Mouse (Mus musculus) kidney, adult 2 months (tissue): ENCODE data around the gene Stard3nl. TPM values are rescaled to one million over a fixed set of nuclear protein-coding genes. Genes with fewer than 3 reads are reported as not detected.
A peak's percentile ranks its signal among the peaks of the same experiment; 100 is the strongest.

Experiments
- DNase-seq: peaks from one replicate; pipeline ENCODE4 v3.0.0; 2021
- H3K27ac ChIP-seq: fragments of 200-500 bp; 2 replicates; pipeline ENCODE4 v1.5.1; 2012; ENCODE audit warnings: low read depth, low read length, control low read depth, inconsistent platforms; ENCODE audit not compliant: insufficient read depth
- H3K27me3 ChIP-seq: fragments of 200-500 bp; replicated peaks from 2 replicates; pipeline ENCODE4 v1.6.1; 2012; ENCODE audit warnings: mild to moderate bottlenecking, moderate library complexity, low read length, inconsistent platforms; ENCODE audit not compliant: control insufficient read depth, insufficient read depth
- H3K36me3 ChIP-seq: fragments of 200-500 bp; 2 replicates; pipeline ENCODE4 v1.6.1; 2012; ENCODE audit warnings: mild to moderate bottlenecking, moderate library complexity, low read length, inconsistent platforms; ENCODE audit not compliant: control insufficient read depth, insufficient read depth
- H3K4me1 ChIP-seq: fragments of 200-500 bp; 2 replicates; pipeline ENCODE4 v1.6.1; 2011; ENCODE audit warnings: low read length; ENCODE audit not compliant: control insufficient read depth, insufficient read depth
- H3K4me3 ChIP-seq: fragments of 200-500 bp; 2 replicates; pipeline ENCODE4 v1.5.1; 2011; ENCODE audit warnings: mild to moderate bottlenecking, low read depth, low read length, control low read depth; ENCODE audit not compliant: insufficient read depth
- CTCF ChIP-seq: fragments of 200-500 bp; conservative IDR thresholded peaks from 2 replicates; pipeline ENCODE4 v1.5.1; 2011; ENCODE audit warnings: low read depth, mild to moderate bottlenecking, control low read depth, low read length, moderate library complexity, mixed read lengths; ENCODE audit not compliant: insufficient read depth, insufficient read length
- POLR2A ChIP-seq: fragments of 200-500 bp; IDR thresholded peaks from one replicate; pipeline ENCODE4 v1.6.1; 2011; ENCODE audit warnings: low read depth, low read length, control low read depth
- WGBS: fragments of 180-500 bp; shearing (Covaris S2); methylation state at CpG from one replicate; pipeline ENCODE4 v1.1.7; 2018; 5-methylcytosine and 5-hydroxymethylcytosine counted together
- polyA plus RNA-seq: library from polyadenylated mRNA; depleted of rRNA; stranded (reverse); fragments of >200 nt; gene quantifications from 2 replicates; pipeline ENCODE4 v1.2.3, GENCODE M21; 2012

Gene Stard3nl
- polyA plus RNA-seq, 1 experiment, result 30.3 TPM

DNA sequence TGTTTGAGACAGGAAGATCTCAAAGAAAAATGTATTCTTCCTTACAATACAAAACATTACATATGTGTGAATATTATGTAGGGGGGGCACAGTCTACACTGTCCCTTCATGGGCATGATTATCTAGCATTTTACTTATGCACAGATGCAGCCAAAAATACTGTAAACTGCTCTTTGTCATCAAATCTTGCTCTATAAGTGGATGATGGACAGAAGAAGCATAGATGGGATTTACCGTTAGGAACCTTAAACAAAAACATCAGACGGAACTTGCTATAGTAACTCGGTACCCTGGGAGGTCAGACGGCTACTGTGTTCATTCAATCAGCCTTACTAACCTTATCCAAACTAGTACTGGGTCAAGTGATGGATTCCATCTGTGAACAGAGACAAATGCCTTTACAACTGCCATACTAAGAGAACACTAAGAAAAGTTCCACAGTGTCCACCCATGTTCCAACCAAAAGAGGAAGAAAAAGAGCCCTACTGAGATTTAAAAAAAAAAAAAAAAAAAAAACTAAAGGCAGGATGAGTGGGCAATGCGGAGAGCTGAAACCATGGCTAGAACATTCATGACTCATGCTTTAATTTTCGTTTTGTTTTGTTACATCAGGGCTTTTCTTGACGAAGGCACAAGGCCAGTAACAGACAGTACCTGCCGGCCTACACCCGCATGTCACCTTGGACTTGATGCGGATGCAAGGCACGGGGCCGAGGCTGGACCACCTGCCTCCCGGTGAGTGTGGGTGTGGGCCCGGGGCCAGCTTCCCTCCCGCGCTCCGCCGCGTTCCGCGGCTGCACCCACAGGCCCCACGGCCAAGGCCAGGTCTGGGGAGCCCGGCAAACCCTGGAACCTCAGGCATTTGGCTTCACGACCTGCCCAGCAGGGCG is 552 bp downstream of the Stard3nl start:
- TF ChIP-seq POLR2A (peak; percentile 42), CTCF (no peak)
- peak overlapping the region; percentile 99 for H3K4me3 ChIP-seq
- under 1% methylated on average over 25 of the region's 25 CpGs for WGBS
- H3K27ac ChIP-seq, result peak overlapping the region; percentile 82
- peaks cover 10% of the 10 kb centered on the region for H3K4me1 ChIP-seq
- no peak for DNase-seq
- no peaks in the 10 kb centered on the region for H3K27me3 ChIP-seq
- no peaks in the 10 kb centered on the region for H3K36me3 ChIP-seq

DNA sequence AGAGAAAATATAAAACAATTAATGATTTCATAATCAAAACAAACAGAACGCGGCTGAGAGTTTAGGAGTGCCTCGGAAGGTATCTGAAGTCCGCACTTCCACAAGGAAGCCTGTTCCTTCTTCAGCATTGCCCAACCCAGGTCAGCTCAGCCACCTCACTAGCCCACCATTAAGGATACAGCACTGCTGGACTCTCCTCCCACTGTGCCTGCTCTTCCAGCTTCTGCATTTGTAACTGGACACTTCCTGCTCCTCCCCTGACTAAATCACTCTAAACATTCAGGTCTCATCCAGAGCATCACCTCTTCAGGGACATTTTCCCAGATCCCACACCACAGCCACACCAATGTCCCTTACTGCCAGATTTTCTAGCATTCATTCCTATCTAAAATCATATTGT is 1.4 kb downstream of the Stard3nl start:
- 23% methylated on average over 4 of the region's 4 CpGs for WGBS
- no peaks in the 10 kb centered on the region for H3K36me3 ChIP-seq
- TF ChIP-seq CTCF, result no peak
- no peak for TF ChIP-seq POLR2A
- peaks cover 16% of the 10 kb centered on the region for H3K4me1 ChIP-seq
- H3K27me3 ChIP-seq, result no peaks in the 10 kb centered on the region
- H3K4me3 ChIP-seq, result peak overlapping the region; percentile 31; the same call in 1 of the 2 replicates
- peak; percentile 32 for DNase-seq
- no peak overlapping the region for H3K27ac ChIP-seq

DNA sequence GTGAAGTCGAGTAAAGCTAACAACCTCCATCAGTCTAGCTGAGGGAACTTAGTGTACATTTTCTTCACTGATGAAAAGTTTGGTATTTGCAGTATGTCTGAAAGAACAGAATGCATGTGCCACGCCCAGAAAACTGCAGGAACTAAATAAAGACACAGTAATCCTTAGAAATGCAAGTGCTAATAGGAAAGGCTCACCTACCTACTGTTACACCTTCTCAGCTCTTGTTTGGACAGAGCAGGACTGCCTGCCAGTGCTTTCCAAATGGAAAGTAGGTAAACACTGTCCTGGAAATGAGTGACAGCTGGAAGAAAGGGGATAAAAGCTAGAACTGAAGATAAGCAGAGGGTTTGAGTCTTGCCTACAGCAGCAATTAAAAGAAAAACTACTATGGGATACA is 1.9 kb downstream of the Stard3nl start:
- Histone ChIP-seq H3K27ac (no peak overlapping the region), H3K4me3 (no peak overlapping the region), H3K27me3 (no peaks in the 10 kb centered on the region), H3K36me3 (no peaks in the 10 kb centered on the region), H3K4me1 (peaks cover 16% of the 10 kb centered on the region)
- 73% methylated on average over 2 of the region's 2 CpGs for WGBS
- DNase-seq, result no peak
- TF ChIP-seq CTCF (no peak), POLR2A (no peak)

DNA sequence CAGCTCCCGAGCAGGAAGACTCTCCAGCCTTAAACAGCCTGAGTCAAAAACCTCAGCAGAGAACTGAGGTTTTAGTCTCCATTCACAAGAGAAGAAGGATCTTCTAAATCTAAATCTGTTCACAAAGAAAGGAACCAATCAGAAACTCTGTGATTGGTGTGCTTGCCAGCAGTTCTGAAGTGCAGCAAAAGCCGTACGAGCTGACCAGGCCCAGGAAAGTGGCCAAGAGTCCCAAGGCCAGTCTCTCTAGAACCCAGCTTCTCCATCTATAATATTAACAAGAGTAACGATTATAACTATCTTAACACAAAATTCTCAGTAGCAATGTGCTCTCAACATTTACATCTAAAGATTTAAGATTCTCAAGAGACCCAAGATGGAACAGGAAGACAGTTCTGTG is 4.0 kb downstream of the Stard3nl start:
- H3K27me3 ChIP-seq, result no peaks in the 10 kb centered on the region
- no peak overlapping the region for H3K4me3 ChIP-seq
- WGBS, result 53% methylated on average over 4 of the region's 4 CpGs
- H3K27ac ChIP-seq, result no peak overlapping the region
- H3K36me3 ChIP-seq, result no peaks in the 10 kb centered on the region
- peak; percentile 65 for DNase-seq
- H3K4me1 ChIP-seq, result peaks cover 16% of the 10 kb centered on the region
- TF ChIP-seq CTCF (no peak), POLR2A (no peak)

DNA sequence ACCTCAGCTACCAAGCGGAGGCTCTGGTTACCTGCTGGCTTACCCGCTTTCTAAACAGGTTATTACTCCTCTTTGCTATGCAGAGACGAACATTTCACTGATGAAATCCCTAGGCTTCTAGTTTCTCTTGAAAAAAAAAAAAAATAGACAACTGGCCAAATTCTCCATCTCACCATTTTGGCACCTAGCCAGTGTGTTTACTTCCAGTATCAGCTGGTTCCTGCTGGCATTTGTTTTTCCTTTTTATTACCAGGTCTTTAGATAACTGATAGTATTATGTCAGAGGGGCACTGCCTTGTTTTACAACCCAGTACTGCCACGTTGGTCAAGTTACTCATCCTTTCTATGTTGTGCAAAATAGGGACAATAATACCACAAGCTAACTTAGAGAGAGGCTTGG is 5.3 kb downstream of the Stard3nl start:
- no peaks in the 10 kb centered on the region for H3K27me3 ChIP-seq
- TF ChIP-seq POLR2A, result no peak
- TF ChIP-seq CTCF, result no peak
- H3K27ac ChIP-seq, result no peak overlapping the region
- H3K36me3 ChIP-seq, result no peaks in the 10 kb centered on the region
- peak; percentile 28 for DNase-seq
- WGBS, result 69% methylated on average over 4 of the region's 4 CpGs
- H3K4me3 ChIP-seq, result no peak overlapping the region
- H3K4me1 ChIP-seq, result peaks cover 16% of the 10 kb centered on the region

DNA sequence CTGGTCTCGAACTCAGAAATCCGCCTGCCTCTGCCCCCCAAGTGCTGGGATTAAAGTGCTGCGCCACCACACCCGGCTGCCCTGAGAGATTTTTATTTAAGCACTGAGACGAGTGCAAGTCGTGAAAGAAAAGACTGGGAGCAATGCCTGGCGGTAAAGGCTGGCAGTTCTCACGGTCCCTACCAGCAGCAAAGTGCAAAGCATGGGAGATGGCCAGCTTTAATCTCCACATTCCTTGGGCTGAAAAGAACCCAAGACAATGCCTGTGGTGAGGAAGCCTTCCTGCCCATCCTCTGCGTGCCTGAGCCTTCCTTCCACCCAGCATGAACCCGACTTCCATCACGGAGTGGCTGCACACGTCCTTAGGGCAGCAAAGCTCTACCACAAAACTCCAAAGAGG is 5.7 kb downstream of the Stard3nl start:
- Histone ChIP-seq H3K4me1 (peaks cover 16% of the 10 kb centered on the region), H3K27ac (no peak overlapping the region), H3K36me3 (no peaks in the 10 kb centered on the region), H3K27me3 (no peaks in the 10 kb centered on the region), H3K4me3 (no peak overlapping the region)
- TF ChIP-seq POLR2A, result no peak
- TF ChIP-seq CTCF, result no peak
- no peak for DNase-seq
- 67% methylated on average over 12 of the region's 12 CpGs for WGBS

DNA sequence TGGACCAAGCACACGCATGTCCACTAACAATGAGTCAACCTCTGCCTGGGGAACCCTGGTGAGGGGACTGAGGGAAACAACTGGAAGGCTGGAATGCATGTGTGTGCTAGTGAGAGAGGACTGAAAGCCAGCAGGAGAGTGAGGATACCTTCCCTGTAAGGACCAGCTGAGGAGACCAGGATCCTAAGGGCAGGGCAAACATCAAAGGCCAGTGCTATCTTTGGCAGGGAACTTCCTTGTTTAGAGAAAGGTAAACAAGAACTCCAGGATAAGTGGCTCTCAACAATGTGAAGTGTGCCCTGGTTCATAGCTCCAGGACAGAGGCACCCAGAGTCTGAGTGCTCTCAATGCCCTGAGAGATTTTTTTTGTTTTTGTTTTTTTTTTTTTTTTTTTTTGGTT is 6.2 kb downstream of the Stard3nl start:
- peak; percentile 63 for DNase-seq
- 0 out of 2 replicates have a peak overlapping the region, but pooled peaks have one; percentile 1 for H3K27ac ChIP-seq
- peaks cover 16% of the 10 kb centered on the region for H3K4me1 ChIP-seq
- H3K27me3 ChIP-seq, result no peaks in the 10 kb centered on the region
- H3K4me3 ChIP-seq, result no peak overlapping the region
- 69% methylated on average over 1 of the region's 1 CpGs for WGBS
- TF ChIP-seq POLR2A (no peak), CTCF (no peak)
- H3K36me3 ChIP-seq, result no peaks in the 10 kb centered on the region

DNA sequence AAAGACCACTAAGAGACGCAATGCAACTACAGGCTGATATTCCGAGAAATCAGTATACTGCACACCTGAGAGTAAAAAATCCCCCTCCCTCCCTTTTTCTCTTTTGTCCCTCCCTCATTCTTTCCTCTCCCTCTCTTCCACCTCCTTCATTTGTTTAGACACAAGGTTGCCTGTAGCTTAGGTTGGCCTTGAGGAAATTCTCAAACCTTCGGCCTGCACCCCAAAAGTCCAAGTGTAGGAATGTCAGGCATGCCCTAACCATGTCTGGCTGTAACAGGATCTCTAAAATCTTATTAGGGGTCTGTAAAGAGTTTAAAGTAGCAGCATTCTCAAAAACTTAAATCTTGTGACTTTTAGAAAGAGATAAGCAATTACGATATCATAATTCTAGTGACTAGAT is 10.4 kb downstream of the Stard3nl start:
- 95% methylated on average over 4 of the region's 4 CpGs for WGBS
- TF ChIP-seq POLR2A (no peak), CTCF (no peak)
- Histone ChIP-seq H3K27me3 (no peaks in the 10 kb centered on the region), H3K4me1 (peaks cover 8% of the 10 kb centered on the region), H3K27ac (no peak overlapping the region), H3K36me3 (no peaks in the 10 kb centered on the region), H3K4me3 (no peak overlapping the region)
- no peak for DNase-seq
